In genomic region chr4:106947741-106948140, GRCm38 (mm10) we compare ENCODE assay signal across 28 mouse cellular contexts. TPM values are rescaled to one million over a fixed set of nuclear protein-coding genes. Genes with fewer than 3 reads are reported as not detected.
DNase-seq lines count a peak whose midpoint lies in the region; ATAC-seq lines count a peak whose summit lies in the region.
"Had no signal": no experiment of that assay in that cellular context is flagged by ENCODE, and none has a peak within 500 bp of the region (broad histone marks: within the 10 kb centered on the region; RNA-seq: fewer than 3 reads in every experiment).

No protein-coding gene starts in this region.

- H3K36me3 ChIP-seq in limb, embryonic 15.5 days = no peaks in the 10 kb centered on the region; the same call in 1 of the 2 replicates
- H3K36me3 ChIP-seq in limb, embryonic 10.5 days = peaks cover 85% of the 10 kb centered on the region
- H3K36me3 ChIP-seq in stomach, embryonic 16.5 days (ENCODE audit: control insufficient read depth, insufficient read depth, low read length) = no peaks in the 10 kb centered on the region
- H3K36me3 ChIP-seq: heart, embryonic 15.5 days had no signal

- H3K4me3 ChIP-seq in limb, embryonic 15.5 days = no peak overlapping the region
- no peak overlapping the region for H3K4me3 ChIP-seq in limb, embryonic 10.5 days
- H3K4me3 ChIP-seq in stomach, embryonic 16.5 days (replicated peaks; ENCODE audit: low read length) = no peak overlapping the region
- H3K4me3 ChIP-seq: erythroblast, embryonic 14.5 days; gastrocnemius, adult 2 months; heart, embryonic 12.5 days; heart, embryonic 15.5 days had no signal

- DNase-seq in limb, embryonic 10.5 days (ENCODE audit: low spot score) = no peak
- DNase-seq in urinary bladder, postnatal 36 days (ENCODE audit: low spot score in 2 of 2) = peak; percentile 36 to 46
- no peak for DNase-seq in urinary bladder, postnatal 4 days (ENCODE audit: low spot score in 2 of 2)
- DNase-seq in yolk sac, embryonic 10.5 days (ENCODE audit: low spot score) = no peak
- DNase-seq: adrenal gland, adult 8-10 months; adrenal gland, postnatal 25 days; cerebellum, adult 11-12 months; cerebellum, adult 8-10 months; cerebellum, postnatal 10 days; cerebellum, postnatal 36 days; embryo, embryonic 11 days; forebrain, postnatal 0 days; gastrocnemius, adult 2 months; gastrocnemius, postnatal 14 days; heart, adult 11 months; heart, postnatal 10 days; heart, postnatal 4 days had no signal

- WGBS in limb, embryonic 15.5 days = 56% methylated on average over 3 of the region's 3 CpGs
- WGBS in limb, embryonic 10.5 days = 72% methylated on average over 3 of the region's 3 CpGs
- 74% methylated on average over 3 of the region's 3 CpGs for WGBS in stomach, embryonic 16.5 days

- H3K4me2 ChIP-seq in limb, embryonic 15.5 days = no peak overlapping the region
- no peak overlapping the region for H3K4me2 ChIP-seq in stomach, embryonic 16.5 days (ENCODE audit: low read depth, low read length)
- H3K4me2 ChIP-seq: heart, embryonic 12.5 days; heart, embryonic 15.5 days; hindbrain, embryonic 14.5 days had no signal

- no peaks in the 10 kb centered on the region for H3K9me3 ChIP-seq in limb, embryonic 15.5 days
- no peaks in the 10 kb centered on the region for H3K9me3 ChIP-seq in limb, embryonic 10.5 days (replicated peaks)
- H3K9me3 ChIP-seq in stomach, embryonic 16.5 days (replicated peaks; ENCODE audit: control insufficient read depth, low read length) = no peaks in the 10 kb centered on the region
- H3K9me3 ChIP-seq: heart, embryonic 12.5 days; heart, embryonic 15.5 days had no signal

- H3K27me3 ChIP-seq in limb, embryonic 15.5 days = no peaks in the 10 kb centered on the region
- no peaks in the 10 kb centered on the region for H3K27me3 ChIP-seq in limb, embryonic 10.5 days (ENCODE audit: low read depth, poor library complexity, severe bottlenecking)
- H3K27me3 ChIP-seq in stomach, embryonic 16.5 days (ENCODE audit: control insufficient read depth, insufficient read depth, low read length) = no peaks in the 10 kb centered on the region
- H3K27me3 ChIP-seq: heart, embryonic 12.5 days; heart, embryonic 15.5 days had no signal

- peaks cover 60% of the 10 kb centered on the region for H3K4me1 ChIP-seq in limb, embryonic 15.5 days
- peaks cover 86% of the 10 kb centered on the region for H3K4me1 ChIP-seq in limb, embryonic 10.5 days
- H3K4me1 ChIP-seq in stomach, embryonic 16.5 days (ENCODE audit: control insufficient read depth, insufficient read depth, low read length) = peaks cover 54% of the 10 kb centered on the region

- no peak for ATAC-seq in limb, embryonic 15.5 days (ENCODE audit: insufficient number of reproducible peaks, low FRiP score, low TSS enrichment, low read depth)
- ATAC-seq in stomach, embryonic 16.5 days (ENCODE audit: insufficient read depth, low FRiP score) = no peak
- ATAC-seq: activated CD4-positive, CD25-positive, alpha-beta regulatory T cell, adult 4 months; CD4-positive, CD25-positive, alpha-beta regulatory T cell, adult 4 months; forebrain, embryonic 14.5 days; forebrain, postnatal 0 days; hindbrain, postnatal 0 days; inflammation-experienced regulatory T-cells, adult 6 months had no signal

- H3K27ac ChIP-seq in limb, embryonic 15.5 days = peak overlapping the region; percentile 24; the same call in 1 of the 2 replicates
- H3K27ac ChIP-seq in limb, embryonic 10.5 days = no peak overlapping the region
- H3K27ac ChIP-seq in stomach, embryonic 16.5 days (ENCODE audit: low read length) = peak overlapping the region; percentile 55
- H3K27ac ChIP-seq: gastrocnemius, adult 2 months; heart, embryonic 15.5 days; hindbrain, embryonic 14.5 days; hindbrain, postnatal 0 days had no signal

- no peak overlapping the region for H3K9ac ChIP-seq in limb, embryonic 15.5 days
- no peak overlapping the region for H3K9ac ChIP-seq in stomach, embryonic 16.5 days (ENCODE audit: low read length)
- H3K9ac ChIP-seq: forebrain, postnatal 0 days; heart, embryonic 12.5 days; heart, embryonic 15.5 days; hindbrain, embryonic 14.5 days had no signal

RNA-seq across cellular contexts. Expression of gene Ssbp3, which starts 37.2 kb away (rescaled TPM):
- 93.9 and 112 TPM in 2 replicates for polyA plus RNA-seq in limb, embryonic 15.5 days (2015; fragmentation: Nextera tagmentation; extraction: Ambion mirVana)
- 225 and 250 TPM in 2 replicates for polyA plus RNA-seq in limb, embryonic 10.5 days (2016; fragmentation: Nextera tagmentation; extraction: Ambion mirVana)
- 48.4 and 52.8 TPM in 2 replicates for polyA plus RNA-seq in stomach, embryonic 16.5 days (2015; fragmentation: Nextera tagmentation; extraction: Ambion mirVana)

Comparison
In these comparisons a context has a peak if more than half of its experiments do, and no peak if none do; other contexts are left out.
1. DNase-seq: peak in urinary bladder, postnatal 36 days (2 of 2); none in limb, embryonic 10.5 days (single experiment), urinary bladder, postnatal 4 days (0 of 2) and yolk sac, embryonic 10.5 days (single experiment).